Mouse (Mus musculus) thymus, adult 2 months (tissue): ENCODE measurements around the gene Hrh1.

ENCODE experiments used
- CTCF ChIP-seq: fragments of 200-500 bp; IDR thresholded peaks from 2 replicates; pipeline ENCODE4 v1.5.1; 2012; ENCODE audit warnings: mild to moderate bottlenecking, control low read depth, low read length, moderate library complexity, borderline replicate concordance; ENCODE audit not compliant: control insufficient read depth, poor library complexity, insufficient read depth; ENCODE audit errors: extremely low read depth
- POLR2A ChIP-seq: fragments of 200-500 bp; IDR thresholded peaks from 2 replicates; pipeline ENCODE4 v1.6.1; 2012; ENCODE audit warnings: mild to moderate bottlenecking, low read length, control low read depth, moderate library complexity; ENCODE audit not compliant: control insufficient read depth, poor library complexity, insufficient read depth; ENCODE audit errors: extremely low read depth

DNA sequence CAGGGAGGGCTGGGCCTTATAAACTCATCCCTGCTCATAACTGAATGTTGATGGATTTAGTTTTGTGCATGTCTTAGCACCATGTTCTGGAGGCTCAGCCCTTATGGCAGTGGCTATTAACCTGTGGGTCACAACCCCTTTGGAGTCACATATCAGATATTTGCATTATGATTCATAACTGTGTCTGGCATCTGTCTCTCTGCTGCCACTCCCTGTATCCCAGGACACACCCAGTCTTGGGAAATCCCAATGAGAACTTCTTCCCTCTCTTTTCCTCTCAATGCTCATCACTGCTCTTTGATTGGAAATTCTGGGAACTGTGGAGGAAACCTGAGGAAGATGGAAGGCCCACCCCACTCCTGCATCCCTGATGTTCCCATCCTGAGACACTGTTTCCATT is 23.3 kb downstream of the Hrh1 start:
- TF ChIP-seq CTCF (no peak), POLR2A (no peak)
